Mouse (Mus musculus) mouse embryonic stem cell (cell line): ENCODE measurements at regions not wholly inside any gene's neighbourhood (a gene's known extent, or its start where the extent isn't known, plus 50 kb on each side); places are given as distances from the start of the nearest gene placed in this dataset.

ENCODE experiments used
- in situ Hi-C, 2 experiments: fragments of 300-500 bp; cut with MboI; formaldehyde crosslinking; loops; 1 replicate in 1 of 2; 3 replicates in 1 of 2; pipeline ENCODE4 v1.14.3; 2019 to 2020; ENCODE audit warnings: low sequenced_read_pairs in 2 of 2, low pct_unique_long_range_greater_than_20kb in 1 of 2, mixed read lengths in 1 of 2; ENCODE audit not compliant: unreplicated experiment in 1 of 2

GRCm38 (mm10) chr10:38147421-38147820, 674.2 kb downstream of the Rfpl4b start:
- in situ Hi-C loops, result no loop called here

- in situ Hi-C loops, result no loop called here
Observed at GRCm38 (mm10) chr10:38139196-38139595, 682.4 kb downstream of the Rfpl4b start.

DNA sequence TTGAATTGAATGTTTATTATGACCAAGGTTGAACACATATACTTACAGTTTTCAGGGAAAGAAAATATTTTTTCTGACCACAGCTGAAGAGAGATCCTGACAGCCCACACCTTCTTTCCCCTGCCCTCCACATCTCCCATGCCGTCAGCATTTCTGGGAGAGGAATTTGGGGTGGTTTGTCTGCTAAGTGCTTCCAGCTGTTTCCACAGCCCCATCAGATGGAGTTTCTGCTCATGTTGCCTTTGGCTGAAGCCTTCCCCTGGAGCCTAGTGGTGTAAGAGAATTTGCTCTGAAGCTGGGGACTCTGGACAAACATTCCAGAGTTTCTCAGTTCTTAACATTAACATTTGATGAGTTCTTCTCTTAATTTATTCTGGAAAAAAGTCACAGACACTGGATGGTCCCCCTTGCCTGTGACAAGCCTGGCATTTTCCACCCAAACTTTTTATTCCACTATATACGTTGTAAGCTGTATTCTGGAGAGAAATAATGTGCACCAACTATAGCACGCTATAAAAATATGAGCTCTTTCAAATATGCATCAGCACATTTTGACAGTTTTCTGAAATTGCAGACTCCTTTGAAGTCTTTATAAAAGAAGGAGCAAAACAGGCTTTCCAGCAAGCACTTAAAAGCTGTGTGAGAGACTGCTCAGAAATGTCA, 699.5 kb downstream of the Rfpl4b start:
- in situ Hi-C loops, result no loop called here

DNA sequence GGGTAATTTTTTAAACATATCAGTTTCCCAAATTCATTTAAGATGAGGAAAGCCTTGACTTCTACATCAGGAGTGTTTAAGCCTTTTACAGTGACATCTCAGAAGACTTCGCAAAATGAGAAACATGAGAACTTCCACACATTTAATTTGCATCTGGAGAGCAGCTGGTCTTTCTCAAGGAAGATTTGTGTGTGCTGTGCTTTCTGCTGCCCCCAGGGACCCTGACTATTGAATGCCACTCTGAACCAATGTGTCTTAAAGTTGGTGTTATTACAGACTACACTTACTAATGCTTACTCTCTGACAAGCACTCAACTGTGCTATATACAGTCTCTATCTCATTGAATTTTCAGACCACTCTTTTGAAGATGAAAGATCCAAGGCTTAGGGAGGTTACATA, 703.0 kb downstream of the Rfpl4b start:
- in situ Hi-C loops, result no loop called here

DNA sequence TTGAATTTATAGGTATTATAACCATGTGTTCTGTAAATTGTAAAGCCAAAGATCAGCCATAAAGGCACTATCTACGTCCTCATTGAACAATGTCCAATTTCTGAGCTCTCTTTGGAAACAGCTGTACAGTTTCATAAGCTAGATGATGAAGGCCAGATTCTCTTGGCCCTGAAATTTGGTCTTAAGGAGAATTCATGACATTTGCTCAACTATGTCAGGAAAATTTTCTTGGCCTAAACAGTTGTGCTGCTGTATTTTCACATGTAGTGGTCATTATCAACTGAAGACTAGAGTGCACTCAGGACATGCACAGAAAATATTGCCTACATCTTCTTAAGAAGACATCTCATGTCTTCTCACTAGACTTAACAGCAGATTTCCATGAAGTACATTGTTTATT, 705.1 kb downstream of the Rfpl4b start:
- in situ Hi-C loops, result no loop called here

DNA sequence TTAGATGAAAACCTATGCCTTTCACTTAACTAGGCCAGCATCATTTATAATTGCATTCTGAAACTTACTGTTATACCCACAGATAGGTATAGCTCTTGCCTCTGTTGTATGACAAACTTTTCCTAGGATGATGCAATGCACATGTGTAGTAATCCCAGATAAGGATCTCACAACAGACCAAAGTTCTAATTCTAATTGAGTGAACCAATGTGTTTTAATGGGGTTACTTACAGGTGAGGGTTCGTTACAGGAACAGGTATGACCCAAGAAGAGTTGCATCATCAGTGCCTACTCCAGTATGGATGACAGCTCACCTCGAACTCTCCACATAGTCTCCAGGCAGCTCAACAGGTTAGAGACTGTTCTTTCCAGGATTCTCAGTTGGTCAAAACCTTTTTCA, 707.4 kb downstream of the Rfpl4b start:
- in situ Hi-C loops, result no loop called here

DNA sequence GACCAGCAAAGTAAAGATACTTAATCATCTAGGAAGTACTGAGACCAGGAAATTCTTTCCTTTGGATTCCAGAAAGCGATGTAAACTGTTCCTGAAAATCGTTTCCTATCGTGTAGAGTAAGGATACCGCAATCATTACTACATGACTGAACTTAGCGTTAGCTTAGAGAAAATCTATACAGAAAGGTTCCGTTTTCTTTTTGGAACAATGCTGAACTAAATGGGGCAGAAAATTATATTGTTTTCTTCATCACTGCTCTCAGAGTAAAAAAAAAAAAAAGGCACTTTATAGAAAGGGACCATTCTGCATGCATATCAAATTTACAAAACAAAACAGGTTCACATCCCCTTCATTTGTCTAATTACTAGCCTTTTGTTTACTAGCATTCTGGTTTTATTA, 713.0 kb downstream of the Rfpl4b start:
- in situ Hi-C loops, result no loop called here

GRCm38 (mm10) chr10:38103570-38103969, 718.0 kb downstream of the Rfpl4b start:
- in situ Hi-C loops, result no loop called here

DNA sequence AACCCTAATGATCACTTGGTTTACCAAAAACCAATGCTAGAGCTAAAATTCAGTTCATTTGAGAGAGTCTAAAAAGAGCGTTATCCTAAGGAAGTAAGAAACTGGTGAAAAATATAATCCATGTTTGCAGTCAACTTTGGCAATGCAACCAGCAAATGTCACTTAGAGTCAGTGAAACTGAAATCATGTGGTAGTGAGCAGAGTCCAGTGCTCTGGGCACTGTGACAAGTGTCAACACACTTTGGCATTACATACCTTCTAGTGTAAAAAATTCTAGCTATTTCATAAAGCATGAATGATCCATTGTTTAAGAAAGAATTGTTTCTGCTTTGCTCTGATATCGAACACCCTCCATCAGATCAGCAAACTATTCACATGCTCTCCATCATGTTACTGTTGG, 743.1 kb downstream of the Rfpl4b start:
- in situ Hi-C loops, result no loop called here

DNA sequence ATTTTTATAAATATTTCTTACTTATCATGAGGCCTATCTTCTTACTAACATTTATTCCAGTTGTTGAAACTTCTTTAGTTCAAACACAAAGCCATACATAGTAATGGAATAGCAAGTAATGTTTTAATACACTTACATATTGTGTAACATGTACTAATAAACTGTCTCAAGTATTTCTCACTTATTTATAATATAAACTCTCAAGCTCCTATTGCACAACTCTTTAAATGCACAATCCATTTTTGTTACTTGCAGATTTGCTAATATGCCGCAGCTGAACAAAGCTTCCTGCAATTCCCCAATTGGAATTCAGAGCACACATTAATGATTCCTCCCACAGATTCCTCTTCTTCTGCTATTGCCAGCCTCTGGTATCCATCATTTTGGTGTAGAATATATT, 749.2 kb downstream of the Rfpl4b start:
- in situ Hi-C loops, result no loop called here

- in situ Hi-C loops, result no loop called here
Observed at GRCm38 (mm10) chr10:38059050-38059449, 762.5 kb downstream of the Rfpl4b start.

- in situ Hi-C loops, result no loop called here
Observed at GRCm38 (mm10) chr10:38010452-38010851, 811.1 kb downstream of the Rfpl4b start.

DNA sequence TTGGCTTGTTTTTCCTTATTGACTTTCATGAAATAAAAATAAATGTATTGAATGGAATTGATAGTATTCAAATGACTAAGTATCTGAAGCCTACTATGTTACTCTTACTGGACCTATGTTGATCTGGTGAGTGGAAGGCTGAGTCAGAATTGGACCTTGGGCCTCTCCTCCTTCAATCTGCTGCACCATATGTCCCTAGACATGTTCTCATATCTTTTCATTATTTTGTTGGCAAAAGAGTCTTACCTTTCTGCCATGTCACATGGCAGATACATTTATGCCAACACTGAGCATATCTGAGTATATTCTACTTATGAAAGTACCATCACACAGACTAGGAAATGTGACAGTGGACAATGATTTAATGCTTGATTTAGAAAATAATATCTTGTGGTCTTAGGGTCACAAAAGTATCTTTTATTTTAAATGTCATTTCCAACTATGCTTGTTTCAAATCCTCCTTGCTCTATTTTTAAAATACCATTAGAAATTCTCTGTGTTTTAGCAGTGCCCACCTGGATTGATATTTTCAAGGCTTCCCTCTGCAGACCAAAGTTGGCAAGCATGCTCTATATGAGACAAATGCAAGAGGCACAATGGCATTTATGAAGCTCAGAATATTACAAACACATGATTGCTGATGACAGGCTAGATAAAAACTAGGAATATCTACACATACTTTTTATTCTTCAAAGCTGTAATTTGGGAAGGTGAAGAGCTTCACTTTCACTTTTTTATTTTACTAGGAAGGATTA, 825.7 kb downstream of the Rfpl4b start:
- in situ Hi-C loops, result no loop called here

DNA sequence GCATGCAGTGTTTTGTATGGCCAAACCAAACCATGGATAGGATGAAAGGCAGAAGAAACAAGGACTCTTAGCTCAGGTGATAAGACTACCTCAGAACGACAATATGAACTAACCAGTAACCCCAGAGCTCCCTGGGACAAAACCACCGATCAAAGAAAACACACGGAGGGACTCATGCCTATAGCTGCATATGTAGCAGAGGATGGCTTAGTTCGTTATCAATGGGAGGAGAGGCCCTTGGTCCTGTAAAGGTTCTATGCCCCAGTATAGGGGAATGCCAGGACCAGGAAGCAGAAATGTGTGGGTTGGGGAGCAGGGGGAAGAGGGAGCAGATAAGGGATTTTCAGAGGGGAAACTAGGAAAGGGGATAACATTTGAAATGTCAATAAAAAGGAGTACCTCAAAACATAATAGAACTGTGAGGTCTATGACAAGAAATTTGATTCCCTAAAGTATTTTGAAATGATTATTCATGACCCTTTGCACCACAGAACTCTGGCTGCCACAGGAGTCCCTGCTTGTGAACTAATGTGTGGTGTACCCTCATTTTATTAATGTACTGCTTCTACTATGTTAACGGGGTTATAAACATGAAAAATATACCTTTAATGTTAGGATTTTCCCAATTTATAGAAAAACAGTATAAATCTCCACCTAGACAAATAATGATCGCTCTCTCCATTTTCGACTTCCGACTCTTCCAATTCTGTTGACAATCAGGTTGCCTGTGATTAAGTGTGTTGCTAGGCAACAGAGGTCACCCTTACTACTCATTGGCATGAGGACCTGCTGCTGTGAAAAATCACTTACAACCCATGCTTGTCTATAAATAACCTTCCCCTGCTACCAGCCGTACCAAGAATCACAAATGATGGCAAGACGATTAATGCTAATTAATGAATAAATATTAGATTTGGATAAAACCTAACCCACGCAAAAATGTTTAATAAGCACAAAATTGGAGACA, 833.0 kb downstream of the Rfpl4b start:
- in situ Hi-C loops, result no loop called here

DNA sequence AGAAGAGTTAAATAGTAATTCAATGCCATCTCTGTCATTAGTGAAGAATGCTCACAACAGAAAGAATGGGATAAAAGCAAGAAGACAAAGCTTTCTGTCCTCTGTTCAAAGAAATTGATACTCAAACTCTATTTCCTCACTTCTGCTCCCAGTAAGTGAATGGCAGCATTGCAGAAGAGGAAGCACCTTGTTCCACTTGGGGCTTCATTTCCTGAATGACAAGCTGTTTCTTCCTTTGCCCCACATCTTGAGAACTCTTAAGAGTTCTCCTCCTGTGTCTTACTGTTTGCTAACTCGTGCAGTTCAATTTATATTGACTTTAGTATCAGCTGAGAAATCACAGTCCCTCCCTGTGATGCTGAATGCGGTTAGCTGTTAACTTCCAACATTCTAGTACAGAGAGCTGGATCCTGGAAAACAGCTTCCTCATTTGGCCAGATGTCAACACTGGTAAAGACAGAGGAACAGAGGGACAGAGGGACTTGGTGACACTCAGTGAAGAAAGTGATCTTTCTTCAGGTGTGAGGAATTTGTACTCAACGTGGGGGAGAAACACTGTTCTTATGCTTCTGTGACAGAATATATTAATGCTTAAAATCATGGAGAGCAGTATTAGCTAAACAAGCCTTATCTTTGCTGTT, 840.3 kb upstream of the Marcks start:
- in situ Hi-C loops, result no loop called here

- in situ Hi-C loops, result no loop called here
Observed at GRCm38 (mm10) chr10:37960051-37960450, 821.3 kb upstream of the Marcks start.

DNA sequence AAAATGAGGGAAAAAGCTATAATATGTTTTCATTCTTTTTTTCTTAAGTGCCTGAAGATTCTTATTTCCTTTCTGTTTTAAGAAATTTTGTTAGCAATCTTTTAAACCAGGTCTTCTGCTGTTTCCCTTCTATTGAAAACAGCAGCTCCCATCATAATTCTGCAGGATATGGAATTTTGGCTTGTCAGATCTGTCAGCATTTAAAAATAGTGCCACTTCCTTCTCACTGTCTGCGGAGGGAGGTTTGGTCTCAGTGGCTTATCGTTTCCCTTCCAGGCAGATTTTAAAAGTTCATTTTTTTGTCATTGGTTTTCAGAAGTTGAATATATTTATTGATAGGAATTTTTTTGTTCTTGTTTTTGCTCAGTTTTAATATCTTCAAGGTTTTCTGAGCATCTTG, 776.1 kb upstream of the Marcks start:
- in situ Hi-C loops, result no loop called here

- in situ Hi-C loops, result no loop called here
Observed at GRCm38 (mm10) chr10:37911669-37912068, 772.9 kb upstream of the Marcks start.

DNA sequence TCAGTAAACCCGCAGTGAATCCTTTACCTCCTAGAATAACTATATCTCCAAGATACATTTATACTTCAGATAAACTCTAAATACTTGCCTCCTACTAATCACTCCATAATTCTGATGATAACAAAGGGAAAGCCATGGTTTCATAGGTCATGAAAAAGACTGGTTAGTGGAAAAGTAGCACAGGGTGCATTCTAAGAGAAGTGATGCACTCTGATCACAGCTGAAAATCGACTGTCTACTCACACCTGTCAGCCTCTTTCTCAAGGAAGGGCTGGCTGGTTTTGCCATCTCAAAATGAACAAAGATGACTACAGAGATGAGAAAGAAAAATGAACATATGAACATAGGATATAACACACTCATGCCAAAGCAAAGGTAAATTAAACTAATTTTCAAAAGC, 769.6 kb upstream of the Marcks start:
- in situ Hi-C loops, result no loop called here
